Mouse (Mus musculus) liver, postnatal 0 days (tissue): ENCODE data around the gene Arl16. TPM values are rescaled to one million over a fixed set of nuclear protein-coding genes. Genes with fewer than 3 reads are reported as not detected.

Experiments used
- ATAC-seq: fragments of 200-750 bp; cut with Nextera tagmentation; 2 replicates; pipeline ENCODE4 v1.8.0; 2017; ENCODE audit warnings: mild to moderate bottlenecking, moderate library complexity
- DNase-seq: peaks from one replicate; pipeline ENCODE4 v3.0.0-alpha.2; 2016
- H3K27ac ChIP-seq: fragments of 300-500 bp; sonication (generic); 2 replicates; pipeline ENCODE4 v1.5.1; 2014; ENCODE audit warnings: antibody characterized with exemption, moderate library complexity, mild to moderate bottlenecking, low read depth
- H3K27me3 ChIP-seq: fragments of 300-500 bp; sonication (generic); 2 replicates; pipeline ENCODE4 v1.6.1; 2014; ENCODE audit warnings: low read length, control low read depth, mixed read lengths; ENCODE audit not compliant: insufficient read depth
- H3K36me3 ChIP-seq: fragments of 300-500 bp; sonication (generic); replicated peaks from 2 replicates; pipeline ENCODE4 v1.6.1; 2014; ENCODE audit warnings: mild to moderate bottlenecking, control low read depth, low read length, moderate library complexity, mixed read lengths; ENCODE audit not compliant: insufficient read depth
- H3K4me1 ChIP-seq: fragments of 300-500 bp; sonication (generic); 2 replicates; pipeline ENCODE4 v1.6.1; 2014; ENCODE audit warnings: antibody characterized with exemption, mild to moderate bottlenecking, control low read depth; ENCODE audit not compliant: insufficient read depth
- H3K4me2 ChIP-seq: fragments of 300-500 bp; sonication (generic); 2 replicates; pipeline ENCODE4 v1.6.1; 2014; ENCODE audit warnings: low read depth, mild to moderate bottlenecking, low read length, moderate library complexity, mixed read lengths
- H3K4me3 ChIP-seq: fragments of 300-500 bp; sonication (generic); 2 replicates; pipeline ENCODE4 v1.5.1; 2014; ENCODE audit warnings: low read depth, low read length
- H3K9ac ChIP-seq: fragments of 300-500 bp; sonication (generic); replicated peaks from 2 replicates; pipeline ENCODE4 v1.6.1; 2014; ENCODE audit warnings: mild to moderate bottlenecking, moderate library complexity
- H3K9me3 ChIP-seq: fragments of 300-500 bp; sonication (generic); 2 replicates; pipeline ENCODE4 v1.6.1; 2016; ENCODE audit warnings: mild to moderate bottlenecking, control low read depth, low read length, mixed read lengths
- CTCF ChIP-seq: sonication (generic); IDR thresholded peaks from 2 replicates; pipeline ENCODE4 v1.5.1; 2016; ENCODE audit warnings: antibody characterized with exemption, low read depth
- EP300 ChIP-seq: IDR thresholded peaks from 2 replicates; pipeline ENCODE4 v1.6.1; 2016; ENCODE audit warnings: antibody characterized with exemption, low read depth, mild to moderate bottlenecking
- WGBS: fragments of 180-500 bp; shearing (Covaris S2); extraction: QIAGEN DNeasy Blood & Tissue Kit; methylation state at CpG from one replicate; pipeline ENCODE4 v1.1.7; 2014; ENCODE audit not compliant: insufficient replicate concordance; 5-methylcytosine and 5-hydroxymethylcytosine counted together
- polyA plus RNA-seq: library from polyadenylated mRNA; unstranded; fragments of >200 nt; fragmentation: Nextera tagmentation; extraction: Ambion mirVana; gene quantifications from 2 replicates; pipeline ENCODE4 v1.2.1, GENCODE M21; 2015

Gene Arl16
- polyA plus RNA-seq, 1 experiment from 2014 or later: 13.5 TPM

DNA sequence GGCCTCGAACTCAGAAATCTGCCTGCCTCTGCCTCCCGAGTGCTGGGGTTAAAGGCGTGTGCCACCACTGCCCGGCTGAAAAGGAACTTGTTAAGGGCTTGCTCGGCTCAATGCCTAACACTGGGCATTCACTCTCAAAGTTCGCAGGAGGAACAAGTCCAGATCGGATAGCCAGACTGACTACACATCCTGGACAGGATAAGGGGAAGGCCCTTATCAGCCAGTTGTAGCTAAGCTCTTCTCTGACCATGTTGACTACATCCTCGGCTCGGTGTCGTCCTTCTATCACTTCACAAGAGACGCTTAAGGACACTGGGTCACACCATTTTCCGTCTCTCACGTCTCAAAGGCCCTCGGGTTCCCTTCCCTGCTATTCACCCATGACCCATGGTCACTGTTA lies 10.0 kb downstream of the Arl16 start:
- peak; percentile 35 for ATAC-seq
- peak overlapping the region; percentile 96 for H3K4me2 ChIP-seq
- DNase-seq: no peak
- no peaks in the 10 kb centered on the region for H3K27me3 ChIP-seq
- WGBS: 6% methylated on average over 14 of the region's 14 CpGs
- H3K4me3 ChIP-seq: peak overlapping the region; percentile 72
- no peaks in the 10 kb centered on the region for H3K9me3 ChIP-seq
- H3K9ac ChIP-seq: peak overlapping the region; percentile 77
- peaks cover 30% of the 10 kb centered on the region for H3K4me1 ChIP-seq
- TF ChIP-seq CTCF: no peak
- no peak for TF ChIP-seq EP300
- peak overlapping the region; percentile 75 for H3K27ac ChIP-seq
- H3K36me3 ChIP-seq: peaks cover 18% of the 10 kb centered on the region

GRCm38 (mm10) chr11:120455413-120455812 lies 12.0 kb downstream of the Arl16 start:
- H3K36me3 ChIP-seq: peaks cover 7% of the 10 kb centered on the region
- WGBS: 82% methylated on average over 7 of the region's 7 CpGs
- H3K4me3 ChIP-seq: no peak overlapping the region
- H3K9me3 ChIP-seq: no peaks in the 10 kb centered on the region
- no peak overlapping the region; the same call in 1 of the 2 replicates for H3K9ac ChIP-seq
- peaks cover 30% of the 10 kb centered on the region for H3K4me1 ChIP-seq
- ATAC-seq: no peak
- DNase-seq: no peak
- peak overlapping the region; percentile 44; the same call in 1 of the 2 replicates for H3K27ac ChIP-seq
- no peaks in the 10 kb centered on the region for H3K27me3 ChIP-seq
- TF ChIP-seq CTCF (no peak), EP300 (peak; percentile 30; the same call in 1 of the 2 replicates)
- no peak overlapping the region for H3K4me2 ChIP-seq

- peaks cover 6% of the 10 kb centered on the region for H3K36me3 ChIP-seq
- no peak for ATAC-seq
- H3K4me2 ChIP-seq: no peak overlapping the region
- H3K4me1 ChIP-seq: peaks cover 30% of the 10 kb centered on the region
- H3K4me3 ChIP-seq: no peak overlapping the region
- peak overlapping the region; percentile 44; the same call in 1 of the 2 replicates for H3K27ac ChIP-seq
- WGBS: 93% methylated on average over 4 of the region's 4 CpGs
- no peaks in the 10 kb centered on the region for H3K9me3 ChIP-seq
- H3K27me3 ChIP-seq: no peaks in the 10 kb centered on the region
- DNase-seq: no peak
- H3K9ac ChIP-seq: no peak overlapping the region; the same call in 1 of the 2 replicates
- TF ChIP-seq CTCF (no peak), EP300 (no peak)
Measured at GRCm38 (mm10) chr11:120454965-120455364, 12.4 kb downstream of the Arl16 start.

- no peaks in the 10 kb centered on the region for H3K27me3 ChIP-seq
- ATAC-seq (no peak), DNase-seq (no peak)
- no peaks in the 10 kb centered on the region for H3K9me3 ChIP-seq
- 0 out of 2 replicates have a peak, but pooled peaks cover 3% of the 10 kb centered on the region for H3K36me3 ChIP-seq
- no peak within 1 kb of the TSS for H3K27ac ChIP-seq
- WGBS: 63% methylated on average over 4 of the region's 4 CpGs
- no peak within 1 kb of the TSS for H3K9ac ChIP-seq
- no peak within 1 kb of the TSS for H3K4me3 ChIP-seq
- TF ChIP-seq CTCF: no peak
- TF ChIP-seq EP300: no peak
- H3K4me2 ChIP-seq: no peak within 1 kb of the TSS
- peaks cover 25% of the 10 kb centered on the region for H3K4me1 ChIP-seq
Measured at GRCm38 (mm10) chr11:120453306-120453705, 14.1 kb downstream of the Arl16 start, which contains the start of gene Pde6g. Pde6g (minus strand) TSS chr11:120453500.

DNA sequence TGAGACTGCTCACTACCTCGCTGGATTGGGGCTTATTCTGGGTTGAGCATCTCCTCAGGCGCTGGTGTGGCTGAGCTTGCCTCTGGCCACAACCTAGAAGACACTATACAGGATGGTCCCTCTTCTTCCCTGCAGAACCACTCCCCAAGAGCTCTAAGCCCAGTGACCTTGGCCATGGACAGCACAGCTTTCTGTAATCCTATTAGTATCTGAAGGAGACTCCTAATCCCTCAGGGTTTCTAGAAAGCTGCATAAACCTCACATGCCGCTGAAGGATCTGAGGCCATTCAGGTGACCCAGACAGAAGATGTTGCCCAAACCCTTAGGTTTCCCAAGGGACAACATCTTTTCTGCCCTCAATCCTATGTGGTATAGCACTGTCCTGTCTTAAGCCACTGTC lies 15.2 kb downstream of the Arl16 start:
- ATAC-seq: no peak
- Histone ChIP-seq H3K9ac (no peak overlapping the region), H3K9me3 (no peaks in the 10 kb centered on the region), H3K4me3 (no peak overlapping the region), H3K27me3 (no peaks in the 10 kb centered on the region), H3K27ac (no peak overlapping the region), H3K4me2 (no peak overlapping the region), H3K4me1 (peaks cover 20% of the 10 kb centered on the region), H3K36me3 (0 out of 2 replicates have a peak, but pooled peaks cover 3% of the 10 kb centered on the region)
- 80% methylated on average over 3 of the region's 3 CpGs for WGBS
- TF ChIP-seq EP300: no peak
- no peak for TF ChIP-seq CTCF
- no peak for DNase-seq

GRCm38 (mm10) chr11:120447179-120447578 lies 20.2 kb downstream of the Arl16 start:
- WGBS: 79% methylated on average over 7 of the region's 7 CpGs
- H3K27me3 ChIP-seq: no peaks in the 10 kb centered on the region
- TF ChIP-seq CTCF (no peak), EP300 (no peak)
- H3K36me3 ChIP-seq: no peaks in the 10 kb centered on the region
- H3K27ac ChIP-seq: no peak overlapping the region
- ATAC-seq (no peak), DNase-seq (no peak)
- no peaks in the 10 kb centered on the region for H3K9me3 ChIP-seq
- H3K9ac ChIP-seq: no peak overlapping the region
- H3K4me2 ChIP-seq: no peak overlapping the region
- no peaks in the 10 kb centered on the region for H3K4me1 ChIP-seq
- H3K4me3 ChIP-seq: no peak overlapping the region
